Mouse (Mus musculus) liver, embryonic 14.5 days (tissue): ENCODE data around the gene Mapkapk3. TPM values are rescaled to one million over a fixed set of nuclear protein-coding genes. Genes with fewer than 3 reads are reported as not detected.

ENCODE experiments used
- ATAC-seq: fragments of 200-750 bp; cut with Nextera tagmentation; 2 replicates; pipeline ENCODE4 v1.8.0; 2017; ENCODE audit warnings: moderate number of reproducible peaks, mild to moderate bottlenecking, moderate library complexity; ENCODE audit not compliant: insufficient read depth
- DNase-seq, 3 experiments: peaks; one replicate each; pipeline ENCODE4 v3.0.0-alpha.2; 2012 to 2013; ENCODE audit warnings: low read depth in 3 of 3, low spot score in 3 of 3
- H3K27ac ChIP-seq: fragments of 300-500 bp; sonication (generic); 2 replicates; pipeline ENCODE4 v1.5.1; 2014; ENCODE audit warnings: moderate library complexity, mild to moderate bottlenecking, control low read depth, inconsistent platforms
- H3K27me3 ChIP-seq: fragments of 300-500 bp; sonication (generic); 2 replicates; pipeline ENCODE4 v1.6.1; 2014; ENCODE audit warnings: mild to moderate bottlenecking, low read length, moderate library complexity; ENCODE audit not compliant: control insufficient read depth, insufficient read depth
- H3K36me3 ChIP-seq: fragments of 300-500 bp; sonication (generic); replicated peaks from 2 replicates; pipeline ENCODE4 v1.6.1; 2014; ENCODE audit warnings: low read depth; ENCODE audit not compliant: control insufficient read depth, insufficient read depth
- H3K4me1 ChIP-seq, 2 experiments: fragments of 200-500 bp in 1 of 2; fragments of 300-500 bp in 1 of 2; sonication (generic) in 1 of 2; replicated peaks; 2 replicates each; pipeline ENCODE4 v1.6.1; 2012 to 2014; ENCODE audit warnings: antibody characterized with exemption in 1 of 2, inconsistent platforms in 1 of 2, low read length in 1 of 2; ENCODE audit not compliant: control insufficient read depth in 2 of 2, insufficient read depth in 2 of 2
- H3K4me2 ChIP-seq: fragments of 300-500 bp; sonication (generic); 2 replicates; pipeline ENCODE4 v1.6.1; 2014; ENCODE audit warnings: low read depth, mild to moderate bottlenecking, control low read depth, moderate library complexity
- H3K4me3 ChIP-seq, 2 experiments: fragments of 200-500 bp in 1 of 2; fragments of 300-500 bp in 1 of 2; sonication (generic) in 1 of 2; 2 replicates each; pipeline ENCODE4 v1.5.1; 2012 to 2014; ENCODE audit warnings: low read depth in 2 of 2, low read length in 2 of 2, mild to moderate bottlenecking in 2 of 2, control low read depth in 1 of 2, inconsistent platforms in 1 of 2, moderate library complexity in 1 of 2; ENCODE audit not compliant: insufficient read depth in 1 of 2
- H3K9ac ChIP-seq: fragments of 300-500 bp; sonication (generic); replicated peaks from 2 replicates; pipeline ENCODE4 v1.6.1; 2014; ENCODE audit warnings: mild to moderate bottlenecking, control low read depth, moderate library complexity
- H3K9me3 ChIP-seq: fragments of 300-500 bp; sonication (generic); 2 replicates; pipeline ENCODE4 v1.6.1; 2016; ENCODE audit warnings: low read length, mixed read lengths; ENCODE audit not compliant: control insufficient read depth
- CTCF ChIP-seq: IDR thresholded peaks from 2 replicates; pipeline ENCODE4 v1.5.1; 2016; ENCODE audit warnings: antibody characterized with exemption, low read depth, control low read depth
- EP300 ChIP-seq: IDR thresholded peaks from 2 replicates; pipeline ENCODE4 v1.6.1; 2016; ENCODE audit warnings: antibody characterized with exemption, low read depth
- WGBS: fragments of 180-500 bp; shearing (Covaris S2); extraction: QIAGEN DNeasy Blood & Tissue Kit; methylation state at CpG from one replicate; pipeline ENCODE4 v1.1.7; 2014; ENCODE audit not compliant: insufficient replicate concordance; 5-methylcytosine and 5-hydroxymethylcytosine counted together
- microRNA-seq: library from miRNA; unstranded; fragments of <30 nt; microRNA quantifications from one replicate; pipeline ENCODE4, GENCODE M21; 2016
- polyA plus RNA-seq, 2 experiments: library from polyadenylated mRNA; depleted of rRNA in 1 of 2; stranded (reverse) in 1 of 2; unstranded in 1 of 2; fragments of >200 nt; fragmentation: Nextera tagmentation in 1 of 2; extraction: Ambion mirVana in 1 of 2; gene quantifications; 2 replicates each; pipeline versions ENCODE4 v1.2.1 to v1.2.3; 2012 to 2014

Gene Mapkapk3
- polyA plus RNA-seq, 2 experiments = 6.2 to 8.0 TPM

DNA sequence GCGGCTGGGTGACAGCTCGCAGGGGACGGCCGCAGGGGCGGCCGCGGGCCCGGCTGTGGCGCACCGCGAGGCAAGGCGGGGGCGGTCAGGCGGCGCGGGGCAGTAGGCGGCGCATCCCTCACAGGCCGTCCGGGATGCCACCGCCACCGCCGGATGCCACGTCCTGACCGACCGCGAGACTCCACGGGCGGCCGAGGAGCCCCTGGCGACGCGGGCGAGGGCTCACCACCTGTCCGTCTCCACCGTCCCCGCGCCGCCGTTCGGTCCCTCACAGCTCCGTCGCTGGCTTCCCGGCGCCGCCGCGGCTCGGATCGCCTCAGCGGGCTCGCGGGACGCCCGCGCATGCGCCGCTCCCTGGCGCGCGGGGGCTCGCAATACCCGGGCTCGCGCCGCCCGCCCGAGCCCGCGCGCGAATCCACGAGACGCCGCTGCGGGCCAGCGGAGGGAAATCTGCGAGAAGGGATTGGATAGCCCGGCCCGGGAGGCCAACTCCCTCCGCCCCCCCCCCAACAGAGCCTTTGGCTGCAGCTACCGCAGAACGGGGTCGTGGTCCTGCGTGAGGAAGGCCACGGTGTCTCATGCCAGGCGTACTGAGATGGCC, 58.0 kb downstream of the Mapkapk3 start, which contains the start of gene Dock3:
Gene Dock3, minus strand, starts transcription at position 371 of the 601 bp plus-strand sequence.
- WGBS = under 1% methylated on average over 64 of the region's 87 CpGs
- no peak for TF ChIP-seq CTCF
- no peak for TF ChIP-seq EP300
- Histone ChIP-seq H3K9ac (no peak within 1 kb of the TSS), H3K4me3 (peak within 1 kb of the TSS; percentile 18 to 39; a peak in 3 of 4 replicates), H3K27me3 (peaks cover 57% of the 10 kb centered on the region), H3K4me1 (no peaks in the 10 kb centered on the region), H3K27ac (no peak within 1 kb of the TSS), H3K9me3 (no peaks in the 10 kb centered on the region), H3K4me2 (peak within 1 kb of the TSS; percentile 64), H3K36me3 (no peaks in the 10 kb centered on the region)
- DNase-seq (no peak), ATAC-seq (no peak)

DNA sequence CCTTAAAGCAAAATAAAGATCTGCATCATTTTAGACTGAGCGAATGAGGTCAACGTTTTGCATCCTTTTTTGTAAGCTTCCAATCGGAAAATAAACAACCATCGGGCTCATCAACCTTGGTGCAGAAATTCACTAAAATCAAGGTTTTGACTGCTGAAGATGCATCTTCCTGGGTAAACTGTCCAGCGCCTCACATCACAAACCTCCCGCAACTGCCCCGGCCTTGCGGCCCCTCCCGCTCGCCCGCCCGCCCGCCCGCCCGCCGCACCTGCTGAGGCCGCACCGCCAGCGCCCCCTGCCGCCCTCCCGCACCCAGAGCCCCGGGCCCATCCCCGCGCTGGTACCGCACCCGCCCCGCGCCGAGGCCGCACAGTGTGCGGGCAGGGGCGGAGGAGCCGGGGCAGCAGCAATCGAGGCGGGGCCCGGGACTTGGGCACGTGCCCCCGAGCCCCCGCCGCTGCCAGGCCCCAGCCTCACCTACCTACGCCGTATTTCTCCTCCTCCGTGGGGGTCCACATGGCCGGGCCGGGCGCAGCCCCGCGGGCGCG, 58.6 kb downstream of the Mapkapk3 start:
- Histone ChIP-seq H3K4me3 (peak overlapping the region in 1 of 2 experiments; percentile 39; a peak in 3 of 4 replicates), H3K9ac (no peak overlapping the region), H3K9me3 (no peaks in the 10 kb centered on the region), H3K4me2 (peak overlapping the region; percentile 64), H3K27me3 (peaks cover 57% of the 10 kb centered on the region), H3K36me3 (no peaks in the 10 kb centered on the region), H3K27ac (no peak overlapping the region), H3K4me1 (no peaks in the 10 kb centered on the region)
- WGBS = 2% methylated on average over 44 of the region's 50 CpGs
- no peak for ATAC-seq
- TF ChIP-seq EP300 = no peak
- TF ChIP-seq CTCF = no peak
- no peak for DNase-seq

DNA sequence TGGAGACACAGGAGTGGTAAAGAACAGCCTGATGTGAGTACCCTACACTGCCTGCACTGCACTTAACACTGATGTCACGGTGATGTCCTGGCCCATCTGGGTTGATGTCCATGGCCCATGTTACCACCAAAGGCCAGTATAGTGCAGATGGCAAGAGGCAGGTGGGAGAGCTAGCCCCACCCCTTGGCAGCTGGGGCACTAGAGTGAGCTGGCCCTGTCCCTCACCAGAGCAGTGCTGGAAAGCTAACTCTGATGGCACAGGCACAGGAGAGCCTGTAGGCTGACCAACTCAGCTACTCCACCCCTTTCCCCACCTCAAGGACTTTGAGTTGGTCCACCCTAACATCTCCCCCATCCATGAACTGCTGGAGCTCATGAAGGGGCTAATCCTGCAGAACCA, 65.1 kb downstream of the Mapkapk3 start:
- no peak overlapping the region for H3K4me3 ChIP-seq
- TF ChIP-seq CTCF (no peak), EP300 (no peak)
- no peak overlapping the region for H3K4me2 ChIP-seq
- H3K27ac ChIP-seq = no peak overlapping the region
- no peak overlapping the region for H3K9ac ChIP-seq
- peaks cover 7% of the 10 kb centered on the region for H3K27me3 ChIP-seq
- ATAC-seq (no peak), DNase-seq (no peak)
- no peaks in the 10 kb centered on the region for H3K4me1 ChIP-seq
- WGBS = 67% methylated on average over 1 of the region's 1 CpGs
- no peaks in the 10 kb centered on the region for H3K9me3 ChIP-seq
- no peaks in the 10 kb centered on the region for H3K36me3 ChIP-seq

Small RNAs within 50 kb of the gene (microRNA-seq; reads per million reads assigned to microRNA genes)
- not detected for gene Gm22238

Other genes with a start within 250 kb of the Mapkapk3 start
- gene Dock3, start 58.0 kb downstream of the Mapkapk3 start, polyA plus RNA-seq (2012; rRNA removed) = 0.09 and 0.11 TPM in 2 replicates
- not detected in 2 replicates for gene Dock3, start 58.0 kb downstream of the Mapkapk3 start, polyA plus RNA-seq (2014; fragmentation: Nextera tagmentation; extraction: Ambion mirVana)
- gene Cish, start 6.1 kb upstream of the Mapkapk3 start, polyA plus RNA-seq (2012; rRNA removed) = 2.8 and 3.3 TPM in 2 replicates
- 4.9 and 6.0 TPM in 2 replicates for gene Cish, start 6.1 kb upstream of the Mapkapk3 start, polyA plus RNA-seq (2014; fragmentation: Nextera tagmentation; extraction: Ambion mirVana)
- 3.1 and 3.3 TPM in 2 replicates for gene Hemk1, start 48.5 kb upstream of the Mapkapk3 start, polyA plus RNA-seq (2012; rRNA removed)
- 2.2 and 3.5 TPM in 2 replicates for gene Hemk1, start 48.5 kb upstream of the Mapkapk3 start, polyA plus RNA-seq (2014; fragmentation: Nextera tagmentation; extraction: Ambion mirVana)
- 0.05 and 0.07 TPM in 2 replicates for gene 6430571L13Rik, start 50.7 kb upstream of the Mapkapk3 start, polyA plus RNA-seq (2012; rRNA removed)
- gene 6430571L13Rik, start 50.7 kb upstream of the Mapkapk3 start, polyA plus RNA-seq (2014; fragmentation: Nextera tagmentation; extraction: Ambion mirVana) = 0.20 TPM in 1 of 2 replicates, not detected in the other
- gene Cacna2d2, start 109.7 kb upstream of the Mapkapk3 start, polyA plus RNA-seq (2012; rRNA removed) = 0.06 and 0.08 TPM in 2 replicates
- gene Cacna2d2, start 109.7 kb upstream of the Mapkapk3 start, polyA plus RNA-seq (2014; fragmentation: Nextera tagmentation; extraction: Ambion mirVana) = not detected in 2 replicates
- 8.3 and 8.6 TPM in 2 replicates for gene Tmem115, start 244.1 kb upstream of the Mapkapk3 start, polyA plus RNA-seq (2012; rRNA removed)
- gene Tmem115, start 244.1 kb upstream of the Mapkapk3 start, polyA plus RNA-seq (2014; fragmentation: Nextera tagmentation; extraction: Ambion mirVana) = 15.6 and 15.7 TPM in 2 replicates